Mouse (Mus musculus) NIH3T3 (cell line): ENCODE measurements at regions not wholly inside any gene's neighbourhood (a gene's known extent, or its start where the extent isn't known, plus 50 kb on each side); places are given as distances from the start of the nearest gene placed in this dataset.

Experiments used
- DNase-seq: peaks from one replicate; pipeline ENCODE4 v3.0.0-alpha.2; 2012; ENCODE audit warnings: low read depth

DNA sequence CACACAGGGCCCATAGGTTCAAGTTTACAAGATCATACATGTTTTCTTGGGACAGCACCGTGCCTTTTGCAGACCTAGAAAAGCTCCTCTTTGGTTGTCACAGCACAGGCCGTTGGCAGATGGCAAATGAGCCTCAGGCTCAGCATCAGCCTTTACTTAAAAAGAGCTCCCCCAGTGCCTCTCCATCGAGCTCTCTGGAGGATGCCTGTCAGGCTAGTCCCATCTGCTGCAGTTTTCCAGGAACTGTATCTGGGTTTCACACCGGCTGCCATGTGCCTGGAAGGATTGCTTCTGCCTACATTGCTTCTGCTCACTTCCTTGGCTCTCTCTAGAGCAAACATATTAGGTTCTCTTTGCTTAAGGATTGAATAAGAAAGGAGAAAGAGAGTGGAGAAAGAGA, 695.1 kb upstream of the Kirrel3 start:
- DNase-seq: no peak

- no peak for DNase-seq
Observed at GRCm38 (mm10) chr9:33800250-33800649, 685.4 kb upstream of the Kirrel3 start.

GRCm38 (mm10) chr9:33800763-33801162, 684.9 kb upstream of the Kirrel3 start:
- DNase-seq: no peak

DNA sequence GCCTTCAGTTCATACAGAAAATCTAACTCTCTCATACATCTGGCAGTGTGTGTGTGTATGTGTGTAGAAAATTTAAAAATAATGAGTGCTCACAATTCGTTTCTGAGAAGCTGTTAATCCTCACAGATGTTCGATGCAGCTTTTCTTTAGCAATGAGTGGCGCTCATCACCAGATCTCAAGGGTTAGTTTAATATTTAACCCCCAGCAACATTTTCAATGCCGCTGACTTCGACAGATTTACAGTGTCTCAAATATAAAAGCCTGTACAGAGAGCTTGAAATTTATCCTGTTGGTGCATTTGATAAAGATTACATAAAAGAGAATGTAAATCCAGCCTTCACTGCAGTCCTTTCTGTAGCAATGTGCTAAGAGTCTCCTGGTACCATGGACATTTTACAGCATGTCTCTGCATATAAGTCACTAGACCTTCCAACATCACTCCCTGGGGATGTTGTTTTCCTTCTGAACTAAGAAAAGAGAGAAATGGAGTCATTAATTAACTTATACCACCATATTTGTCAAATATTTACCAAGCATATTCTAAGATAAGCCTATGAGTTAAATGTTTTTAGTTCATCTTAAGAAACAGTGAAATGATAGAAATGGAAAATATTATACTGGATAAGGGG, 670.8 kb upstream of the Kirrel3 start:
- no peak for DNase-seq

- no peak for DNase-seq
Observed at GRCm38 (mm10) chr9:33822574-33823394, 662.9 kb upstream of the Kirrel3 start.

DNA sequence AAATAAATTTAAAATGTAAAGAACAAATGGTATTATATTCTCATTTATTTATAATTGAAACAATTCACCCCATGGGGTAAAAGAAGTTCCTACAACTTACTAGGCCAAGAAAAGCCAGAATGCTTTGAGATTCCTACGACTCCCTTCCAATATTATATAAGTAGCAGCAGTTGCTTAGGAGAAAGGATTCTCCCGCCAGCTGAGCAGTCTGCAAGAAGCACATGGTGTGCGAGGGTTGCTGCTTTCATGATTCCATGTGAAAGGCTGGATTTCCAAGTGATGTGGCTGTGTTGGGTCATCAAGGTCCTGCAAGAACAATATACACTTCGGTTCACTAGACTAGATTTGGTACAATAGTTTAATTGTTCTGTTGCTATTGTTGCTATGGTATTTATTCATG, 659.6 kb upstream of the Kirrel3 start:
- DNase-seq: no peak

DNA sequence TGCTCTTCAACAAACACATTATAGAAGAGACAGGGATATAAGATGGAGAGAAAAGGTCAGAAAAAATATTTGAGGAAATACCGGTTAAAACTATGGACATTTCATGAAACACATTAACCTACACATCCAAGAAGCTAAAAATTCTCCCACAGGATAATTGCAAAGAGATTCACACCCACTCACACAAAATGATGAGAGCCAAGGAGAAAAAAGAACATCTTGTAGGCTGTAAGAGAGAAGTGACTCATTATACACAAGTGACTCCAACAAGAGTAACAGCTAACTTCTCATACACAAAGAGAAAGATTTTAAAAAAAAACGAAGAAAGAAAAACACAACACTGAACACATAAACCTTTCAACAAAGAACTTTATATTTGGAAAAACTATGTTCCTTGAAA, 658.3 kb upstream of the Kirrel3 start:
- no peak for DNase-seq

- no peak for DNase-seq
Observed at GRCm38 (mm10) chr9:33837666-33838380, 647.9 kb upstream of the Kirrel3 start.

GRCm38 (mm10) chr9:33849623-33850022, 636.1 kb upstream of the Kirrel3 start:
- no peak for DNase-seq

GRCm38 (mm10) chr9:33850024-33850423, 635.7 kb upstream of the Kirrel3 start:
- DNase-seq: peak; percentile 42

DNA sequence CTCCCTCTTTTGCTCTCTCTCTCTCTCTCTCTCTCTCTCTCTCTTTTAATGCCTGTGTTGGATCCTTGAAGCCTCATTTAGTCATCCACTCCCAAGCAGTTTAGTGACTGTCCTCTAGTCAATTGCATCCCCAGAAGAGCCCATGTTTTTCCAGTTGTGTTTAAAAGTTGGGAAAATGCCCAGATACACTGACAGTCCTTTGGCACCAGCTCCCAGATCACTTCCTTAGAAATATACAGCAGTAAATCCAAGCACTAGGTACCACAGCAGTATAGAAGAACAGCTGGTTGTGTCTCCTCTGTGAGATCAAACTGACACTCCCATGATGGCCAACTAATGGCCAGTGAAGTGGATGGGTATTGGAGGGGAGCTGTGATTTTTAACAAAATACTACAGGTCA, 634.7 kb upstream of the Kirrel3 start:
- peak; percentile 35 for DNase-seq

- DNase-seq: peak; percentile 53
Observed at GRCm38 (mm10) chr9:33856169-33856568, 629.5 kb upstream of the Kirrel3 start.

DNA sequence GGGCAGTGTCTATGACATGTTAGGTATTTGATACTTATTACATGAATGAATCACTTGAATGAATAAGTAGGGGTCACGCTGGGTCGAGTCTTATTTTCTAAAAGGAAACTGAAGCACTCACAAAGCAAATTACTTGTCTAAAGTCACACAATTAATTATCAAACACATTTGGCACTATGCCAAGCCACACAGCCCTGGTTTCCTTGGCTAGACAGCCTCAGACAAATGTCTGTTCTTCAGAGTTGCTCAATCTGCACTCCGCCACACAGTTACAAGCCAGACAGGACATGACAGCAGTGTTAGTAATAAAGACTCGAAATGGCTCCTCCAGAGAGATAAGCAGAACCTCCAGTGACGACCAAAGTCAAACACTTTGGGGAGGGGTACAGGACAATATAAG, 627.2 kb upstream of the Kirrel3 start:
- peak; percentile 42 for DNase-seq

DNA sequence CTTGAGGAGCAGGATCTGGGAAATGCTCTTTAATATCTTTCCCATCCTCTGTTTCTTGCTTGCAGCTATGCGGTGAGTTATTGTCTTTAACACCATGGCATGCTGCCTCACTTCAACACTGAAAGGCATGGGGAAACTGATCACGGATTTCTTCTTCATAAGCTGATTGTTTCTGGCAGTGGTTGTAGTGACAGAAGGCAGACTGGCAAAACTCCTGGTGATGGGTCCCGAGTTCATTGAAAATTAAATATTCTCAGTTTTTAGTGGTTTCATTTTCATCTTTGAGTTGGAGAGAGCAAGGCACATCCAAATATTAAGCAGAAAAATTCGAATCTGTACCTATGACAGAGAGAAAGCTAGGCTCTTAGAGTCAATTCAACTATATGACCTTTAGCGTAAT, 617.0 kb upstream of the Kirrel3 start:
- DNase-seq: no peak

DNA sequence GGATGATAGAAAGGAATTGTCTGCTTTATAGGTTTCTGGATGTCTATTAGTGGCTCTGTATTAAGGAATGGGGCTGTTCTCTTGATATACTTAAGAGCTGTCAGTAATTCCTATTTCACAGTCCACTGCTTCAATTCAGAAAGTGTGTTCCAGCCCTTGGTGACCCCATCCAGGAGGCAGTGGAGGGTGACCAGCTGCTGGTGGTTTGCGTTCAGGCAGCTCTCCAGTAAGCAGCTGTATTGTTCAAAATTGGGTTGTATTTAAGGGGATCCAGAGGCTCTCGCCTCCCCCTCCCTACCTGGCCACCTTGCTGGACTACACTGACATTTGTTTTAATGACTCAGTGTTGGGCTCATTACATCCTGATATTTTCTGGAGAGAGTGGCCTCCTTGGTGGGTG, 598.4 kb upstream of the Kirrel3 start:
- no peak for DNase-seq

- DNase-seq: peak; percentile 34
Observed at GRCm38 (mm10) chr9:33892001-33892400, 593.7 kb upstream of the Kirrel3 start.

DNA sequence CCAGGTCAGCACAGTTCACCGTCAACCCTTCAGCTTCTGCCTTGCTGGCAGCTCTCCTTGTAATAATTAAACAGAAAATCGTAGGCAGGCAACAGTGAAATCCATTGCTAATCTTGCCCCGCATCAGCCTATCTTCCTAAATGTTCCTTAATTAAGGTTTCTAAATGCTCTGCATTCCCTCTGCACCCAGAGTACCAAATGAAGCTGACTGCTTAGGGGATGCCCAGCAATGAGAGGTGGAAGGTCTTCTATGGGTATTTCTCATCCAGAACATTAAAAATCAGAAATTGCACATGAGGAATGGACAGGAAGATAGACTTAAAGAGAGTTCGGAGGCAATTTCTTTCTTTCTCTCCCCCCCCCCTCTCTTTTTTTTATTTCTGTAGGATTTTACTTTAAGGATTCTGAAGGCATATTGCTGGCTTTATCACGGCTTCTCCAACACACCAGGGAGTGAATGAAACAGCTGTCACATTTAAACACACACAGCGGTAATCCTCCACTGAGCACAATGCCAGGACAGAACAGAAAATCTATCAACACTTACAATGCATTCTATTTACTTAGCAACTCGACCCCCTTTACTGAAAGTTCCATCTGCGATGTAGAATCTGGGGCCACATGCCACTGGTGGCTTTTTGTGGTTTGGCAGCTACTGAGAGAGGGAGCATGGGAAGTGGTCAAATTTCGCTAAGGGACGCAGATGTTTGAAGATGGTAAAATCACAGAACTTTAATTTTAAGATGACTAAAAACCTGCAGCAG, 584.2 kb upstream of the Kirrel3 start:
- DNase-seq: peak; percentile 3

DNA sequence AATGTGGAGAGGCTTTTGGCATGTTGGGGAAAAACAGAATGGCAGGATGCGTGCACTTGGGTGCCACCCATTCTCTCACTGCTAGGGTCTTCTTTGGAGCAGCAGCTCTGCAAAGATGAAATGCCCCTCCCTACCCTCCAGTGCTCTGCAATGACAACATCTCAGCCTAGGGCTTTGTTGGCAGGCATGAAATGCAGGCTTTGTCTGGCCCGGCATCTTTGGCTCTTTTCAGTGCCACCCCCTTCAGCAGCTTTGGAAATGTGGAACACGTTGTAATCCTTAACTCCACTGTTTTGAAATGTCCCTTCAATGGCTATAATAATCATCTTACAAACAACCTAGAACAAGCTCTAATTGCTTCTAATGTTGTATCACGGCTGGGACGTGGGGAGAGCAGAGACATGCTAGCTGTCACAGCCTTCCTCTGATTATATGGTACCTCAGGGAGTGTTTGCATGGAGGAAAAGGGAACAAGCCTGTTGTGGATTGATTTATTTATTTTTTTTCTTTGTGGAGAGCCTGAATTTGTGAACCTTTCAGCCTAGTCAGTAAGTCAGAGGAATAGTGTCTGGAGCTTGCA, 581.6 kb upstream of the Kirrel3 start:
- no peak for DNase-seq

DNA sequence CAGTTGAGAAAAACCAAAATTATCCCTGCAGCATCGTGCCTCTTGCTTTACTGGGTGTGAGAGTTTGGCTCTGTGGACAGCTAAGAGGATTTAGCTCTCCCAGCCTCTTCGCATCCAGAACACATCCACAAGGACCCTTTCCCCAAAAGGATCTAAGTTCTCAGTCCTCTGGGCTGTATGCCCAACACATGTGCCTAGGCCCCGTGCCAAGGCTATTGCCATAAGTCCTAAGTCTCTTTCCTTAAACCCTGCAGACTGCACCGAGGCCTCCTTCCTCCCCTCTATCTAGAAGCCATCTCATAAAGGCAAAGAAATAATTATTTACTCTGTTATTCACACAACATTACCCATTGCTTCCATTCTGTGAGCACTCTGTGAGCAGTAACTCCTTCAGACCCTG, 570.8 kb upstream of the Kirrel3 start:
- peak; percentile 6 for DNase-seq

GRCm38 (mm10) chr9:33915349-33916056, 570.2 kb upstream of the Kirrel3 start:
- no peak for DNase-seq

- peak; percentile 43 for DNase-seq
Observed at GRCm38 (mm10) chr9:33930286-33930685, 555.4 kb upstream of the Kirrel3 start.
